In genomic region chr11:83442596-83443267, GRCm38 (mm10) we compare ENCODE assay signal across 9 mouse cellular contexts. TPM values are rescaled to one million over a fixed set of nuclear protein-coding genes. Genes with fewer than 3 reads are reported as not detected.
DNase-seq lines count a peak whose midpoint lies in the region; ATAC-seq and TF ChIP-seq lines count a peak whose summit lies in the region.
"Had no signal": no experiment of that assay in that cellular context is flagged by ENCODE, and none has a peak within 500 bp of the region (broad histone marks: within the 10 kb centered on the region; RNA-seq: fewer than 3 reads in every experiment).

No protein-coding gene starts in this region.

- H3K4me3 ChIP-seq in ES-Bruce4 (ENCODE audit: low read depth, low read length): peak overlapping the region; percentile 37
- peak overlapping the region; percentile 25; the same call in 1 of the 2 replicates for H3K4me3 ChIP-seq in embryonic facial prominence, embryonic 14.5 days (ENCODE audit: low read depth, low read length)
- H3K4me3 ChIP-seq in heart, embryonic 15.5 days: peak overlapping the region; percentile 32
- H3K4me3 ChIP-seq in liver, embryonic 12.5 days: peak overlapping the region; percentile 25; the same call in 1 of the 2 replicates
- peak overlapping the region; percentile 26 for H3K4me3 ChIP-seq in testis, adult 2 months (ENCODE audit: control insufficient read depth, low read depth, low read length)

- no peak for TF ChIP-seq EP300 in ES-Bruce4 (IDR thresholded peaks at IDR 0.05; ENCODE audit: insufficient read depth, low read depth, low read length)

- peak; percentile 40 for TF ChIP-seq CTCF in ES-Bruce4 (IDR thresholded peaks at IDR 0.05; ENCODE audit: low read depth, low read length)
- no peak for TF ChIP-seq CTCF in testis, adult 2 months (IDR thresholded peaks at IDR 0.05; ENCODE audit: control insufficient read depth, insufficient read depth, insufficient replicate concordance, low read depth, low read length)

- peak overlapping the region; percentile 6; the same call in 1 of the 2 replicates for H3K9ac ChIP-seq in ES-Bruce4 (ENCODE audit: low read depth, poor library complexity, severe bottlenecking)
- peak overlapping the region; percentile 8; the same call in 1 of the 2 replicates for H3K9ac ChIP-seq in embryonic facial prominence, embryonic 14.5 days (ENCODE audit: low read depth, low read length)
- no peak overlapping the region for H3K9ac ChIP-seq in heart, embryonic 15.5 days
- H3K9ac ChIP-seq in liver, embryonic 12.5 days: no peak overlapping the region

- H3K36me3 ChIP-seq in ES-Bruce4 (ENCODE audit: control insufficient read depth, insufficient read depth, low read length, poor library complexity, severe bottlenecking): no peaks in the 10 kb centered on the region
- no peaks in the 10 kb centered on the region for H3K36me3 ChIP-seq in embryonic facial prominence, embryonic 14.5 days (ENCODE audit: control insufficient read depth, insufficient read depth, low read length)
- no peaks in the 10 kb centered on the region for H3K36me3 ChIP-seq in heart, embryonic 15.5 days
- H3K36me3 ChIP-seq in liver, embryonic 12.5 days: no peaks in the 10 kb centered on the region
- no peaks in the 10 kb centered on the region for H3K36me3 ChIP-seq in testis, adult 2 months (ENCODE audit: control insufficient read depth, insufficient read depth, low read length)

- peaks cover 4% of the 10 kb centered on the region for H3K4me1 ChIP-seq in ES-Bruce4 (ENCODE audit: control insufficient read depth, insufficient read depth, low read length)
- peaks cover 4% of the 10 kb centered on the region for H3K4me1 ChIP-seq in embryonic facial prominence, embryonic 14.5 days (ENCODE audit: control insufficient read depth, insufficient read depth, low read length)
- H3K4me1 ChIP-seq in heart, embryonic 15.5 days (replicated peaks): peaks cover 59% of the 10 kb centered on the region
- H3K4me1 ChIP-seq in liver, embryonic 12.5 days: peaks cover 36% of the 10 kb centered on the region
- H3K4me1 ChIP-seq in testis, adult 2 months (ENCODE audit: control insufficient read depth, insufficient read depth, low read length): peaks cover 25% of the 10 kb centered on the region

- H3K9me3 ChIP-seq in ES-Bruce4 (replicated peaks; ENCODE audit: control insufficient read depth, insufficient read depth, low read length, poor library complexity, severe bottlenecking): no peaks in the 10 kb centered on the region
- no peaks in the 10 kb centered on the region for H3K9me3 ChIP-seq in embryonic facial prominence, embryonic 14.5 days (ENCODE audit: control insufficient read depth, low read length)
- no peaks in the 10 kb centered on the region for H3K9me3 ChIP-seq in heart, embryonic 15.5 days (replicated peaks)
- H3K9me3 ChIP-seq in liver, embryonic 12.5 days (replicated peaks): no peaks in the 10 kb centered on the region

- TF ChIP-seq POLR2A in ES-Bruce4 (IDR thresholded peaks at IDR 0.05; ENCODE audit: insufficient read depth, low read length): no peak
- no peak for TF ChIP-seq POLR2A in testis, adult 2 months (IDR thresholded peaks at IDR 0.05; ENCODE audit: control insufficient read depth, low read depth, low read length)

- peak; percentile 26; the same call in 1 of the 2 replicates for ATAC-seq in embryonic facial prominence, embryonic 14.5 days (ENCODE audit: low read depth)
- no peak for ATAC-seq in heart, embryonic 15.5 days (replicated peaks; ENCODE audit: insufficient number of reproducible peaks, insufficient read depth, low FRiP score, low read depth)
- ATAC-seq in liver, embryonic 12.5 days: no peak

- DNase-seq in brain, adult 2 months (ENCODE audit: low read depth, low spot score): peak; percentile 82
- DNase-seq in embryonic facial prominence, embryonic 14.5 days (ENCODE audit: low spot score): peak; percentile 58
- DNase-seq in kidney, postnatal 10 days: peak; percentile 85
- DNase-seq in naive thymus-derived CD4-positive, alpha-beta T cell, adult 2 months (ENCODE audit: low read depth): peak; percentile 81

- no peaks in the 10 kb centered on the region for H3K27me3 ChIP-seq in ES-Bruce4 (ENCODE audit: control insufficient read depth, insufficient read depth, low read length, poor library complexity, severe bottlenecking)
- peaks cover 54% of the 10 kb centered on the region for H3K27me3 ChIP-seq in embryonic facial prominence, embryonic 14.5 days (replicated peaks; ENCODE audit: control insufficient read depth, insufficient read depth, low read length)
- peaks cover 54% of the 10 kb centered on the region for H3K27me3 ChIP-seq in heart, embryonic 15.5 days
- peaks cover 82% of the 10 kb centered on the region for H3K27me3 ChIP-seq in liver, embryonic 12.5 days (replicated peaks)
- H3K27me3 ChIP-seq in testis, adult 2 months (ENCODE audit: control insufficient read depth, insufficient read depth, low read length): no peaks in the 10 kb centered on the region; the same call in 1 of the 2 replicates

- H3K4me2 ChIP-seq in embryonic facial prominence, embryonic 14.5 days (ENCODE audit: low read depth, low read length): peak overlapping the region; percentile 36
- H3K4me2 ChIP-seq in heart, embryonic 15.5 days: peak overlapping the region; percentile 56
- peak overlapping the region; percentile 44 for H3K4me2 ChIP-seq in liver, embryonic 12.5 days

- 12% methylated on average over 19 of the region's 29 CpGs for WGBS in embryonic facial prominence, embryonic 14.5 days
- WGBS in heart, embryonic 15.5 days: 11% methylated on average over 29 of the region's 29 CpGs
- 11% methylated on average over 29 of the region's 29 CpGs for WGBS in liver, embryonic 12.5 days (ENCODE audit: insufficient replicate concordance)

- H3K27ac ChIP-seq in ES-Bruce4 (ENCODE audit: insufficient read depth, low read length): no peak overlapping the region
- no peak overlapping the region for H3K27ac ChIP-seq in embryonic facial prominence, embryonic 14.5 days (replicated peaks; ENCODE audit: low read depth, low read length)
- no peak overlapping the region for H3K27ac ChIP-seq in heart, embryonic 15.5 days
- no peak overlapping the region for H3K27ac ChIP-seq in liver, embryonic 12.5 days
- no peak overlapping the region for H3K27ac ChIP-seq in testis, adult 2 months (ENCODE audit: control insufficient read depth, insufficient read depth, low read depth, low read length)

RNA-seq across cellular contexts. Expression of gene 1700020L24Rik, which starts 5.3 kb away (rescaled TPM):
- polyA plus RNA-seq in ES-Bruce4 (2011; ENCODE audit: insufficient read depth, insufficient read length, low read depth, missing spikeins): not detected in 2 replicates
- 0.54 and 0.77 TPM in 2 replicates for polyA plus RNA-seq in embryonic facial prominence, embryonic 14.5 days (2014; fragmentation: Nextera tagmentation; extraction: Ambion mirVana)
- polyA plus RNA-seq in heart, embryonic 15.5 days (2015; fragmentation: Nextera tagmentation; extraction: Ambion mirVana): 0.82 and 1.4 TPM in 2 replicates
- polyA plus RNA-seq in liver, embryonic 12.5 days (2016; fragmentation: Nextera tagmentation; extraction: Ambion mirVana): 0.22 and 0.70 TPM in 2 replicates
- 256 and 289 TPM in 2 replicates for polyA plus RNA-seq in testis, adult 2 months (2012; rRNA removed)

RNA-seq across cellular contexts. Expression of gene Gas2l2, which starts 13.5 kb away (rescaled TPM):
- not detected in 2 replicates for polyA plus RNA-seq in ES-Bruce4 (2011; ENCODE audit: insufficient read depth, insufficient read length, low read depth, missing spikeins)
- 0.08 and 0.38 TPM in 2 replicates for polyA plus RNA-seq in embryonic facial prominence, embryonic 14.5 days (2014; fragmentation: Nextera tagmentation; extraction: Ambion mirVana)
- 0.11 and 0.13 TPM in 2 replicates for polyA plus RNA-seq in heart, embryonic 15.5 days (2015; fragmentation: Nextera tagmentation; extraction: Ambion mirVana)
- polyA plus RNA-seq in liver, embryonic 12.5 days (2016; fragmentation: Nextera tagmentation; extraction: Ambion mirVana): not detected in 2 replicates
- polyA plus RNA-seq in testis, adult 2 months (2012; rRNA removed): 0.08 TPM in 1 of 2 replicates, not detected in the other
- polyA plus RNA-seq: frontal cortex, adult 2 months had no signal

RNA-seq across cellular contexts. Expression of gene Mmp28, which starts 20.1 kb away (rescaled TPM):
- polyA plus RNA-seq in ES-Bruce4 (2011; ENCODE audit: insufficient read depth, insufficient read length, low read depth, missing spikeins): 0.26 and 0.52 TPM in 2 replicates
- 4.3 and 4.7 TPM in 2 replicates for polyA plus RNA-seq in embryonic facial prominence, embryonic 14.5 days (2014; fragmentation: Nextera tagmentation; extraction: Ambion mirVana)
- 3.8 and 4.0 TPM in 2 replicates for polyA plus RNA-seq in heart, embryonic 15.5 days (2015; fragmentation: Nextera tagmentation; extraction: Ambion mirVana)
- 0.24 and 0.31 TPM in 2 replicates for polyA plus RNA-seq in liver, embryonic 12.5 days (2016; fragmentation: Nextera tagmentation; extraction: Ambion mirVana)
- polyA plus RNA-seq in testis, adult 2 months (2012; rRNA removed): 0.58 and 0.93 TPM in 2 replicates

RNA-seq across cellular contexts. Expression of gene Taf15, which starts 30.2 kb away (rescaled TPM):
- 324 and 326 TPM in 2 replicates for polyA plus RNA-seq in ES-Bruce4 (2011; ENCODE audit: insufficient read depth, insufficient read length, low read depth, missing spikeins)
- 7.6 and 9.4 TPM in 2 replicates for polyA plus RNA-seq in embryonic facial prominence, embryonic 14.5 days (2014; fragmentation: Nextera tagmentation; extraction: Ambion mirVana)
- 8.8 and 10.5 TPM in 2 replicates for polyA plus RNA-seq in heart, embryonic 15.5 days (2015; fragmentation: Nextera tagmentation; extraction: Ambion mirVana)
- polyA plus RNA-seq in liver, embryonic 12.5 days (2016; fragmentation: Nextera tagmentation; extraction: Ambion mirVana): 5.7 and 6.1 TPM in 2 replicates
- 32.4 and 49.6 TPM in 2 replicates for polyA plus RNA-seq in testis, adult 2 months (2012; rRNA removed)

RNA-seq across cellular contexts. Expression of gene Rasl10b, which starts 33.8 kb away (rescaled TPM):
- 1.1 and 1.6 TPM in 2 replicates for polyA plus RNA-seq in ES-Bruce4 (2011; ENCODE audit: insufficient read depth, insufficient read length, low read depth, missing spikeins)
- 2.3 and 2.9 TPM in 2 replicates for polyA plus RNA-seq in embryonic facial prominence, embryonic 14.5 days (2014; fragmentation: Nextera tagmentation; extraction: Ambion mirVana)
- polyA plus RNA-seq in heart, embryonic 15.5 days (2015; fragmentation: Nextera tagmentation; extraction: Ambion mirVana): 8.1 and 9.7 TPM in 2 replicates
- polyA plus RNA-seq in liver, embryonic 12.5 days (2016; fragmentation: Nextera tagmentation; extraction: Ambion mirVana): 0.57 and 0.99 TPM in 2 replicates
- 2.0 and 2.1 TPM in 2 replicates for polyA plus RNA-seq in testis, adult 2 months (2012; rRNA removed)

Comparison
In these comparisons a context has a peak if more than half of its experiments do, and no peak if none do; other contexts are left out.
1. H3K9ac ChIP-seq: peak in ES-Bruce4 (single experiment) and embryonic facial prominence, embryonic 14.5 days (single experiment); none in heart, embryonic 15.5 days (single experiment) and liver, embryonic 12.5 days (single experiment).
2. RNA of gene 1700020L24Rik, which starts 5.3 kb away (polyA plus RNA-seq): 256 to 289 TPM in testis, adult 2 months; 0.82 to 1.4 TPM in heart, embryonic 15.5 days, 0.54 to 0.77 TPM in embryonic facial prominence, embryonic 14.5 days, 0.22 to 0.70 TPM in liver, embryonic 12.5 days and not detected in ES-Bruce4; every median in the first group is over 100 times any median in the second.
3. Peak in every context shown above with its lines, with median percentiles within 50 percentile points of each other: H3K4me3 ChIP-seq, DNase-seq and H3K4me2 ChIP-seq.